Mouse (Mus musculus): ENCODE measurements at regions not wholly inside any gene's neighbourhood (a gene's known extent, or its start where the extent isn't known, plus 50 kb on each side); places are given as distances from the start of the nearest gene placed in this dataset.
"Not testable (repeated sequence)": the region's sequence is repeated elsewhere in the genome, so short reads cannot be mapped to it uniquely, and the experiment has no call there.

DNA sequence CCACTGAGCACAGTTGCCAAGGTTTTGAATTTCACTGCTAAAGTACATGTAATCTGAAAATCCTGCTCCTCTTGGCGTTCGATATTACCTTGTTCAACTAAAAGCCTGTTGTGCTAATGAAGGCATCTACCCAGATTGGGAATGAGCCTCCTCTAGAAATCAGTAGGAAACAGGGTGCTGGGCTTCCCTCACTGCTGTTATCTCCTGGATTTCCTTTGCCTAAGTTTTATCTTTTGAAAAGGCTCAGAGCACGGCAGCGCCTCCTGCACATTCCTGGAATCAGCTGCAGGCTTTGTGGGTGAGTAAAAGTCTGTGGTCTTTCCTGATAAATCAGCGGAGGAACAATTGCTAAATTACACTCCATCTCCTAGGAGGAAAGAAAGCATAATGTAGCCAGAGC is 469.9 kb upstream of the 2610301B20Rik start:
- no peak overlapping the region for H3ac ChIP-seq (ENCODE audit: control insufficient read depth, insufficient read length)
- no peak overlapping the region for H3K4me2 ChIP-seq (ENCODE audit: low read depth)
- H3K36me3 ChIP-seq (ENCODE audit: control insufficient read depth, insufficient read depth), result no peaks in the 10 kb centered on the region
- H3K27me3 ChIP-seq (ENCODE audit: control insufficient read depth, insufficient read depth, insufficient read length), result no peaks in the 10 kb centered on the region
- H3K79me2 ChIP-seq (ENCODE audit: control insufficient read depth, insufficient read depth), result no peaks in the 10 kb centered on the region
- no peak overlapping the region for H3K4me3 ChIP-seq
- no peak for TF ChIP-seq MYOG (IDR thresholded peaks at IDR 0.05; ENCODE audit: control insufficient read depth in 1 of 3, insufficient read depth in 1 of 3, insufficient read length in 2 of 3, low read depth in 2 of 3)
- no peak for TF ChIP-seq USF1 (IDR thresholded peaks at IDR 0.05; ENCODE audit: low read depth)

- no peak overlapping the region for H3K4me2 ChIP-seq (ENCODE audit: low read depth)
- H3K27me3 ChIP-seq (ENCODE audit: control insufficient read depth, insufficient read depth, insufficient read length), result no peaks in the 10 kb centered on the region
- H3K4me3 ChIP-seq, result no peak overlapping the region
- TF ChIP-seq TCF3 (IDR thresholded peaks at IDR 0.05; ENCODE audit: insufficient read length, low read depth) (no peak), USF1 (IDR thresholded peaks at IDR 0.05; ENCODE audit: low read depth) (no peak), E2F4 (IDR thresholded peaks at IDR 0.05; ENCODE audit: insufficient read depth) (no peak), REST (IDR thresholded peaks at IDR 0.05; ENCODE audit: insufficient read depth, insufficient read length) (no peak), POLR2AphosphoS2 (IDR thresholded peaks at IDR 0.05; ENCODE audit: insufficient read length, low read depth) (no peak), MYOD1 (IDR thresholded peaks at IDR 0.05; ENCODE audit: control insufficient read depth in 1 of 3, insufficient read length in 2 of 3, low read depth in 2 of 3) (no peak), TCF12 (IDR thresholded peaks at IDR 0.05; ENCODE audit: insufficient read depth, poor library complexity, severe bottlenecking) (no peak), MAX (IDR thresholded peaks at IDR 0.05; ENCODE audit: low read depth) (no peak), SRF (IDR thresholded peaks at IDR 0.05; ENCODE audit: control insufficient read depth, insufficient read length, low read depth) (no peak), CEBPB (IDR thresholded peaks at IDR 0.05; ENCODE audit: insufficient read depth, poor library complexity, severe bottlenecking) (no peak)
- H3K79me2 ChIP-seq (ENCODE audit: control insufficient read depth, insufficient read depth), result no peaks in the 10 kb centered on the region
- H3ac ChIP-seq (ENCODE audit: control insufficient read depth, insufficient read length), result no peak overlapping the region
- no peaks in the 10 kb centered on the region for H3K36me3 ChIP-seq (ENCODE audit: control insufficient read depth, insufficient read depth)
Observed at GRCm38 (mm10) chr4:10405102-10405501, 469.2 kb upstream of the 2610301B20Rik start.

GRCm38 (mm10) chr4:10414274-10414673 is 460.0 kb upstream of the 2610301B20Rik start:
- H3K27me3 ChIP-seq (ENCODE audit: control insufficient read depth, insufficient read depth, insufficient read length), result no peaks in the 10 kb centered on the region
- H3K4me2 ChIP-seq (ENCODE audit: low read depth), result no peak overlapping the region
- H3ac ChIP-seq (ENCODE audit: control insufficient read depth, insufficient read length), result no peak overlapping the region
- H3K36me3 ChIP-seq (ENCODE audit: control insufficient read depth, insufficient read depth), result no peaks in the 10 kb centered on the region
- TF ChIP-seq TCF12 (IDR thresholded peaks at IDR 0.05; ENCODE audit: insufficient read depth, poor library complexity, severe bottlenecking) (no peak), POLR2AphosphoS2 (IDR thresholded peaks at IDR 0.05; ENCODE audit: insufficient read length, low read depth) (no peak), POLR2A (IDR thresholded peaks at IDR 0.05; ENCODE audit: insufficient read length, low read depth) (no peak), CEBPB (IDR thresholded peaks at IDR 0.05; ENCODE audit: insufficient read depth, poor library complexity, severe bottlenecking) (no peak), REST (IDR thresholded peaks at IDR 0.05; ENCODE audit: insufficient read depth, insufficient read length) (no peak), MAX (IDR thresholded peaks at IDR 0.05; ENCODE audit: low read depth) (no peak), E2F4 (IDR thresholded peaks at IDR 0.05; ENCODE audit: insufficient read depth) (no peak), SRF (IDR thresholded peaks at IDR 0.05; ENCODE audit: control insufficient read depth, insufficient read length, low read depth) (no peak), MYOG (IDR thresholded peaks at IDR 0.05; ENCODE audit: control insufficient read depth in 1 of 3, insufficient read depth in 1 of 3, insufficient read length in 2 of 3, low read depth in 2 of 3) (no peak), MYOD1 (IDR thresholded peaks at IDR 0.05; ENCODE audit: control insufficient read depth in 1 of 3, insufficient read length in 2 of 3, low read depth in 2 of 3) (no peak), TCF3 (IDR thresholded peaks at IDR 0.05; ENCODE audit: insufficient read length, low read depth) (no peak), USF1 (IDR thresholded peaks at IDR 0.05; ENCODE audit: low read depth) (no peak)
- H3K79me2 ChIP-seq (ENCODE audit: control insufficient read depth, insufficient read depth), result no peaks in the 10 kb centered on the region
- no peak overlapping the region for H3K4me3 ChIP-seq

DNA sequence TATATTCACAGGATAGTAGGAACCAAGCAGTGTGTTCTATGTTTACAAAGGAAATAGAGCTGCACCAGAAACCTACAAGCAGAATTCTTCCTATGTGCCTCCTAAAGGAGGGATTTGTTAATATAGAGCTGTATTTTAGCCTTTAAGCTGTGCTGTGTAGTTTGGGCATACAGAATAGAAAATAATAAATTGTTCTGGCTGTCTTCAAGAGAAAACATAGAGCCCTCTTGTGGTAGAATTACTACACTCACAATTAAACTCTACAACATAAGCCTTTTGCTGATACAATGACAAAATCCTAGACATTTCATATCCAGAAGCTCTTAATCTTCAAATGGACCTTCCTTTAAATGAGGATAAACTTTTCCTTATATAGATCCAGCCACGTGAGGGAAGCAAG is 452.9 kb upstream of the 2610301B20Rik start:
- Histone ChIP-seq H3K27me3 (ENCODE audit: control insufficient read depth, insufficient read depth, insufficient read length) (no peaks in the 10 kb centered on the region), H3K79me2 (ENCODE audit: control insufficient read depth, insufficient read depth) (no peaks in the 10 kb centered on the region), H3K4me2 (ENCODE audit: low read depth) (no peak overlapping the region), H3K4me3 (no peak overlapping the region), H3ac (ENCODE audit: control insufficient read depth, insufficient read length) (no peak overlapping the region), H3K36me3 (ENCODE audit: control insufficient read depth, insufficient read depth) (no peaks in the 10 kb centered on the region)
- TF ChIP-seq TCF12 (IDR thresholded peaks at IDR 0.05; ENCODE audit: insufficient read depth, poor library complexity, severe bottlenecking) (no peak), E2F4 (IDR thresholded peaks at IDR 0.05; ENCODE audit: insufficient read depth) (no peak), POLR2A (IDR thresholded peaks at IDR 0.05; ENCODE audit: insufficient read length, low read depth) (no peak), MYOD1 (IDR thresholded peaks at IDR 0.05; ENCODE audit: control insufficient read depth in 1 of 3, insufficient read length in 2 of 3, low read depth in 2 of 3) (no peak), MAX (IDR thresholded peaks at IDR 0.05; ENCODE audit: low read depth) (no peak), USF1 (IDR thresholded peaks at IDR 0.05; ENCODE audit: low read depth) (no peak), SRF (IDR thresholded peaks at IDR 0.05; ENCODE audit: control insufficient read depth, insufficient read length, low read depth) (no peak), TCF3 (IDR thresholded peaks at IDR 0.05; ENCODE audit: insufficient read length, low read depth) (no peak), MYOG (IDR thresholded peaks at IDR 0.05; ENCODE audit: control insufficient read depth in 1 of 3, insufficient read depth in 1 of 3, insufficient read length in 2 of 3, low read depth in 2 of 3) (no peak), CEBPB (IDR thresholded peaks at IDR 0.05; ENCODE audit: insufficient read depth, poor library complexity, severe bottlenecking) (no peak), REST (IDR thresholded peaks at IDR 0.05; ENCODE audit: insufficient read depth, insufficient read length) (no peak), POLR2AphosphoS2 (IDR thresholded peaks at IDR 0.05; ENCODE audit: insufficient read length, low read depth) (no peak)

- Histone ChIP-seq H3K4me2 (ENCODE audit: low read depth) (no peak overlapping the region), H3ac (ENCODE audit: control insufficient read depth, insufficient read length) (no peak overlapping the region), H3K27me3 (ENCODE audit: control insufficient read depth, insufficient read depth, insufficient read length) (no peaks in the 10 kb centered on the region), H3K36me3 (ENCODE audit: control insufficient read depth, insufficient read depth) (no peaks in the 10 kb centered on the region), H3K4me3 (no peak overlapping the region), H3K79me2 (ENCODE audit: control insufficient read depth, insufficient read depth) (no peaks in the 10 kb centered on the region)
- no peak for TF ChIP-seq SRF (IDR thresholded peaks at IDR 0.05; ENCODE audit: control insufficient read depth, insufficient read length, low read depth)
- TF ChIP-seq CEBPB (IDR thresholded peaks at IDR 0.05; ENCODE audit: insufficient read depth, poor library complexity, severe bottlenecking), result no peak
- no peak for TF ChIP-seq TCF12 (IDR thresholded peaks at IDR 0.05; ENCODE audit: insufficient read depth, poor library complexity, severe bottlenecking)
- no peak for TF ChIP-seq MYOD1 (IDR thresholded peaks at IDR 0.05; ENCODE audit: control insufficient read depth in 1 of 3, insufficient read length in 2 of 3, low read depth in 2 of 3)
- TF ChIP-seq E2F4 (IDR thresholded peaks at IDR 0.05; ENCODE audit: insufficient read depth), result no peak
- TF ChIP-seq TCF3 (IDR thresholded peaks at IDR 0.05; ENCODE audit: insufficient read length, low read depth), result no peak
- TF ChIP-seq MAX (IDR thresholded peaks at IDR 0.05; ENCODE audit: low read depth), result no peak
- no peak for TF ChIP-seq POLR2A (IDR thresholded peaks at IDR 0.05; ENCODE audit: insufficient read length, low read depth)
- TF ChIP-seq MYOG (IDR thresholded peaks at IDR 0.05; ENCODE audit: control insufficient read depth in 1 of 3, insufficient read depth in 1 of 3, insufficient read length in 2 of 3, low read depth in 2 of 3), result no peak
- no peak for TF ChIP-seq REST (IDR thresholded peaks at IDR 0.05; ENCODE audit: insufficient read depth, insufficient read length)
Observed at GRCm38 (mm10) chr4:10434438-10434837, 439.9 kb upstream of the 2610301B20Rik start.

DNA sequence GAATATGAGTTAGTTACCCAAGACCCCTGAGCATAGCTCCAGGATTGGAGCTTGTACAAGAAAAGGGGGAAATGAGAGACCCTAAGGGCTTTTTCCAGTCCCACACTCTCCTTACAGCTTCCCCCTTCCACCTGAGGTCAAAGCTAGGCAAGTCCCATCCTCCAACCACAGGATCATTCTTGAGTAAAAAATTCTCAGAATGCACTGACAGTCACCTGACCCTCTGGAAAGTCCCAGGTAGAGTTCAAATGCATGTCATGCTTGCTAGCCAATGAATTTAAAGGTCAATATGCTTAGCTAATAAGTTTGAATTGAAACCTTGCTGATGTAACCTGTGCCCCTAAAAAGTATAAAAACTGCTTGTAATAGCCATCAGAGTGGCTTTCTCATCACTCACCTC is 434.4 kb upstream of the 2610301B20Rik start:
- H3K27me3 ChIP-seq (ENCODE audit: control insufficient read depth, insufficient read depth, insufficient read length); H3K79me2 ChIP-seq (ENCODE audit: control insufficient read depth, insufficient read depth); H3ac ChIP-seq (ENCODE audit: control insufficient read depth, insufficient read length); H3K4me3 ChIP-seq; H3K36me3 ChIP-seq (ENCODE audit: control insufficient read depth, insufficient read depth); H3K4me2 ChIP-seq (ENCODE audit: low read depth): not testable (repeated sequence)

All from myocyte (in vitro differentiated cells).